Mouse (Mus musculus): ENCODE measurements at regions not wholly inside any gene's neighbourhood (a gene's known extent, or its start where the extent isn't known, plus 50 kb on each side); places are given as distances from the start of the nearest gene placed in this dataset.

DNA sequence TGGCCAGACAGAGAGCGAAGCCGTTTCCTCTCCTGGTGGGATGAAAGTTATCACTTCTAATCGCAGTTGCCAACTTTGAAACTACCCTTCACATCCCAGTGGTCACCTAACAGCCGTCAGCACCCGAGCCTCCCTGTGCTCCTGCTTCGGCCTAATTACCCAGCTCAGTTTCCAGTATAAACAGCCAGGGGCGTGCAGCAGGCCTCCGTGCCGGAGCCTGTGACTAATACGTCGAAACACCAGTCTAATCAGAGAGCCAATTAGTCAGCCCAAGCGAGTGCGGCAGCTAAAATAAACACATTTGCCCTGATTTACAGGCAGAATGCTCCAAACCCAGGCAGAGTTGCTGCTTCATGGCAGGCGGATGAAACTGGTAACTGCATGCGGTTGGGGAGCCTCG is 312.1 kb upstream of the Zdhhc25 start:
- 57% methylated on average over 16 of the region's 16 CpGs for WGBS
- no peaks in the 10 kb centered on the region for H3K36me3 ChIP-seq (replicated peaks)
- H3K9me3 ChIP-seq, result no peaks in the 10 kb centered on the region
- H3K4me1 ChIP-seq, result peaks cover 22% of the 10 kb centered on the region
- no peak for DNase-seq (ENCODE audit: extremely low spot score, low spot score)
- no peak overlapping the region for H3K27ac ChIP-seq
- peaks cover 17% of the 10 kb centered on the region for H3K27me3 ChIP-seq (ENCODE audit: poor library complexity, severe bottlenecking)
- no peak overlapping the region for H3K4me3 ChIP-seq

DNA sequence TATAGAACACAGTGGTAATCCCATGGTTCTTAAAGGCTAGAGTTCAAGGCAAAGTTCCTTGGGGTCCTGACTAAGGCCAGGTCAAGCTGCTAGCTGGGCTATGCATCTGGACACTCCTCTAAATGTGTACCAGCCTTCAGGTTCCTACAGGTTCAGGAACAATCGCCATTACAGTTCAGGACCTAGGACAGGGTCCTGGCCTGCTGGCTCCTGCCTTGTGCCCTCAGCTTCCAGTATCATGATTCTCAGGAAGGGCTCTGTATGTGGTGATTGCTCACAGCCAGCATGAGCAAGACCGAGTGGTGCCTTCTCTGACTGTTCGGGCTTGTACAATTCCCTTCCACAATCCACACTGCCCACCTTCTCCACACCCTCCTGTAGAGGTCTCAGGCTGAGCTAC is 311.4 kb upstream of the Zdhhc25 start:
- peaks cover 17% of the 10 kb centered on the region for H3K27me3 ChIP-seq (ENCODE audit: poor library complexity, severe bottlenecking)
- no peak for DNase-seq (ENCODE audit: extremely low spot score, low spot score)
- no peaks in the 10 kb centered on the region for H3K9me3 ChIP-seq
- H3K27ac ChIP-seq, result no peak overlapping the region
- no peaks in the 10 kb centered on the region for H3K36me3 ChIP-seq (replicated peaks)
- no peak overlapping the region for H3K4me3 ChIP-seq
- 63% methylated on average over 3 of the region's 3 CpGs for WGBS
- peaks cover 22% of the 10 kb centered on the region for H3K4me1 ChIP-seq

DNA sequence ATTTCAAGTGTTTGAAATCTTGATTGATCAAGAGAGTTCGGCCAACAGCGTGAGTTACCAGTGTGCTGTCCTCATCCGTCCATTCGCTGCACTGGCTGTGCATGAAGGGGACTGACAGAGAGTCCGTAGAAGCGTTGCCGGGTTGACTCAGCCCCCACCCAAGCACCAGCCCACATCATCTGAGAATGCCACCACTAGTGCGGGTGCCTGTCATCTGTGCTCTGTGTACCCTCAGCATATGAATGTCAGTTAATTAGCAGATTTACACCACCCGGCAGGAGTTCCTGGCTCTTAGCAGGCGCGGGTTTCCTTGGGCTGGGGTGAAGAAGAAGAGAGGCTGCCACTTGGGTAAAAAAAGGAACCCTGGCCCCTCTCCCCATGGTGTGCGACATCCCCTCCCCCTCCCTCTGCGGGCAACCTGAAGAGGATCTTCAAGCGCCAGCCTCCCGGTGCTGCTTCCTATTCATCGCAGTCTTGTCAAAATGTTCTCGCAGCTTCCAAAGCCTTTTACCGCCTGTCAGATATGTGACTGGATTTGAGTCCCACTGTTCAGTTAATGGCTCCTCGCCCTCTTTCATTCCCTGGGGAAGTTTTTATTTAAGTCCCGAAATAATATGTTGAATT is 309.2 kb upstream of the Zdhhc25 start:
- Histone ChIP-seq H3K36me3 (replicated peaks) (no peaks in the 10 kb centered on the region), H3K27me3 (ENCODE audit: poor library complexity, severe bottlenecking) (peaks cover 17% of the 10 kb centered on the region), H3K4me3 (no peak overlapping the region), H3K4me1 (peaks cover 22% of the 10 kb centered on the region), H3K9me3 (no peaks in the 10 kb centered on the region), H3K27ac (no peak overlapping the region)
- WGBS, result 21% methylated on average over 20 of the region's 20 CpGs
- no peak for DNase-seq (ENCODE audit: extremely low spot score, low spot score)

DNA sequence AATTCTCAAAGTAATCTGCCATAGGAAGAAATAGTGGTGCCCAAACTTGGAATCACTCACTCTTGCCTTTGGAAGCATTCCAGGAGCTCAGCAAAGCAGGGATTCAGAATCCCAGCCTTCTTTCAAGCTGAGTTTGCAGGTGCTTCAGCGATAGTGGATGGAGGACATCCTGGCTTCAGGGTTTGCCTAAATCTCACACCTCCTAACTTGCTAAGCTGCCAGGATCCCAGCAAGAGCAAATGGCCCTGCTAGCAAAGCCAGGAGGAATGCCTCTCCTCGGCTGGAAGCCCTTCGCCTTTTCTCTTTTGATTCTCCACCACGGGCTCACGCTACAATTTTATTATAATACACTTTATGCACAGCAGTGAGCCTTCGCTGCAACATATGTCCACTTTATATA is 301.0 kb upstream of the Zdhhc25 start:
- Histone ChIP-seq H3K36me3 (replicated peaks) (no peaks in the 10 kb centered on the region), H3K4me3 (no peak overlapping the region), H3K4me1 (peaks cover 13% of the 10 kb centered on the region; the same call in 1 of the 2 replicates), H3K9me3 (no peaks in the 10 kb centered on the region), H3K27me3 (ENCODE audit: poor library complexity, severe bottlenecking) (no peaks in the 10 kb centered on the region), H3K27ac (no peak overlapping the region)
- DNase-seq (ENCODE audit: extremely low spot score, low spot score), result no peak
- WGBS, result 81% methylated on average over 6 of the region's 6 CpGs

DNA sequence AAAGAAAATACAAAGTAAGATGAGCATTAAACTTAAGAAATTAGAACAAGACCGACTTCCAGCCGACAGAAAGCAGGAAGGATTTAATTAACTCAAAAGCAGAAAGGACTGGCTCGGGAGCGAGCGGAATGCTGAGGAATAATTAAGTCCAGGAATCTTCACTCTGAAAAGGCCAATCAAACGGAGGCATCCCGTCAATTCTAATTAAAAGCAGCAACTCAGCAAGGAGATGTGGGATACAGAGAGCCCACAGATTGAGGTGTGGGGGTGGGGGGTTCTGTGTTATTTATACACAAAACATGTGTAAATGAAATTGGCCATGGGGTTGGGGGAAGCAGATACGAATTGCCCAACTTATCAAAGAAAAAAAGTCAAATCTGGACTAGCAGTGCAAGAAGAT is 288.9 kb upstream of the Zdhhc25 start:
- WGBS, result 9% methylated on average over 8 of the region's 8 CpGs
- Histone ChIP-seq H3K27me3 (ENCODE audit: poor library complexity, severe bottlenecking) (peaks cover 5% of the 10 kb centered on the region; the same call in 1 of the 2 replicates), H3K36me3 (replicated peaks) (no peaks in the 10 kb centered on the region), H3K4me1 (peaks cover 39% of the 10 kb centered on the region), H3K4me3 (no peak overlapping the region), H3K27ac (peak overlapping the region; percentile 51; the same call in 1 of the 2 replicates), H3K9me3 (no peaks in the 10 kb centered on the region)
- no peak for DNase-seq (ENCODE audit: extremely low spot score, low spot score)

DNA sequence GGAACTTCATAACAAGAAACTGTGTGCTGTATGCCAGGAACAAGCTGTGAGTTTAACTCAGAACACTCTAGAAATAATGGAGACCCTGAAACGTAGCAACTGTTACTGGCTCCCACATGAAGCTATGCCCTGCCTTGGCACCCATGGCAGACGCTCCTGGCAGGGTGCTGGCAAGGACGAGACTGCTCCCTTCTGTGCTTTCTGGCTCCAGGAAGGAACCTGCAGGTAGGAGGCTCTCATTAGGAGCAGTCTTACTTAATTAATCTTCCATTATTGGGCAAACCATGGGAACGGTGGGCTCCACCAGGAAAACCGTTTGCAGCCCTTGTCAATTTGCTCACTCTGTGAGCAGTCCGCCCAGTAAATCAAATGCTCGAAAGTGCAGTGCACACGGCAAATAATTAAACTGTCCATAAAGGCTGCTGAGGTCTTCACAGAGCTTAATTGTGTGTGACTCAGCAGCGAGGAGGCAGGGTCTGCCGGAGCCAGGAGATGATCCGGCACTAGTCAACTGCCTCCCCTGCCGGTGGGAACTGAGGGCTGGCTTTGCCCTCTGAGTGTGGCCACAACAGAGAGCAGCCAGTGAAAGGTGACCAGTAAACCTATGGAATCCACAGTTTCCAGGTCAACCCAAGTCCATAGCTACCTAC is 285.2 kb upstream of the Zdhhc25 start:
- no peak for DNase-seq (ENCODE audit: extremely low spot score, low spot score)

DNA sequence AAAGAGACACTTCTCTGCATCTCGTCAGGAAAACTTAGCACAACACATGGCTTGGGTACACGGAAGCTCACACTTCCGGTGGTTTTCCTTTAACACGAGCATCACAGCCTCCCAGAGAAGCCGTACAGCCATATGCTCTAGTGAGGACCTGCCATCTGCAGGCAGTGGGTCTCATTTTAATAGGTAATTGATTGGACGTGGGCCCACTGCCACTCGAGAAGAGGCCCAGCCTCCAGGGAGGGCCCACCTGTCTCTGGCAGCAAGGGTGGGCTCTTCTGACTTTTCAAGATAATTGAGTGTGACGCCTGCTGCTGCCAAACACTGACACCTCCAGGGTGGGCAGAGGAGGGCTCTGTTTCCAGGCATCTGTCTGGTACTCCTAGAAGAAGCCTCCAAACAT is 282.1 kb upstream of the Zdhhc25 start:
- H3K4me1 ChIP-seq, result peaks cover 27% of the 10 kb centered on the region
- H3K36me3 ChIP-seq (replicated peaks), result no peaks in the 10 kb centered on the region
- H3K9me3 ChIP-seq, result no peaks in the 10 kb centered on the region
- 0 out of 2 replicates have a peak overlapping the region, but pooled peaks have one; percentile 21 for H3K27ac ChIP-seq
- H3K4me3 ChIP-seq, result no peak overlapping the region
- 65% methylated on average over 8 of the region's 8 CpGs for WGBS
- H3K27me3 ChIP-seq (ENCODE audit: poor library complexity, severe bottlenecking), result peaks cover 11% of the 10 kb centered on the region; the same call in 1 of the 2 replicates
- DNase-seq (ENCODE audit: extremely low spot score, low spot score), result no peak

More for the DNA sequence above, 285.2 kb upstream of the Zdhhc25 start:
- no peak overlapping the region for H3K4me3 ChIP-seq
- H3K4me1 ChIP-seq, result peaks cover 49% of the 10 kb centered on the region
- peak overlapping the region; percentile 51 for H3K27ac ChIP-seq
- WGBS, result 53% methylated on average over 12 of the region's 12 CpGs
- no peaks in the 10 kb centered on the region for H3K9me3 ChIP-seq
- no peaks in the 10 kb centered on the region for H3K36me3 ChIP-seq (replicated peaks)
- H3K27me3 ChIP-seq (ENCODE audit: poor library complexity, severe bottlenecking), result peaks cover 11% of the 10 kb centered on the region; the same call in 1 of the 2 replicates

DNA sequence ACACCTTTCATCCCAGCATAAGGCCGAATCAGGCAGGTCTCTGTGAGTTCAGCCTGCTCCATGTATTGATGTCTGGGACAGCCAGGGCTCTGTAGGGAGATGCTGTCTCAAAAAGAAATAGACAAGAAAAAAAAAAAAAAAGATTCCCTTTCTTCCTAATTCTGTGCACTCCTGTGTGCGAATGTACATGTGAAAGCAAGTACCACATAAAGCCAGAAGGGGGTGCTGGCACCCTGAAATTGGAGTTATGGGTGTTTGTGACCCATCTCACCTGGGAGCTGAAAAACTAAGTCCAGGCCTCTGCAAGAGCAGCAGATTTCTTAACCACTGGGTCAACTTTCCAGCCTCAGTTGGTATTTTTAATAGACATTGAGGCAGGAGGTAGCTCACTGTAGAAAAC is 280.6 kb upstream of the Zdhhc25 start:
- peaks cover 23% of the 10 kb centered on the region for H3K4me1 ChIP-seq
- H3K9me3 ChIP-seq, result no peaks in the 10 kb centered on the region
- peaks cover 6% of the 10 kb centered on the region; the same call in 1 of the 2 replicates for H3K27me3 ChIP-seq (ENCODE audit: poor library complexity, severe bottlenecking)
- no peaks in the 10 kb centered on the region for H3K36me3 ChIP-seq (replicated peaks)
- DNase-seq (ENCODE audit: extremely low spot score, low spot score), result no peak
- 74% methylated on average over 2 of the region's 2 CpGs for WGBS
- no peak overlapping the region for H3K4me3 ChIP-seq
- H3K27ac ChIP-seq, result no peak overlapping the region

DNA sequence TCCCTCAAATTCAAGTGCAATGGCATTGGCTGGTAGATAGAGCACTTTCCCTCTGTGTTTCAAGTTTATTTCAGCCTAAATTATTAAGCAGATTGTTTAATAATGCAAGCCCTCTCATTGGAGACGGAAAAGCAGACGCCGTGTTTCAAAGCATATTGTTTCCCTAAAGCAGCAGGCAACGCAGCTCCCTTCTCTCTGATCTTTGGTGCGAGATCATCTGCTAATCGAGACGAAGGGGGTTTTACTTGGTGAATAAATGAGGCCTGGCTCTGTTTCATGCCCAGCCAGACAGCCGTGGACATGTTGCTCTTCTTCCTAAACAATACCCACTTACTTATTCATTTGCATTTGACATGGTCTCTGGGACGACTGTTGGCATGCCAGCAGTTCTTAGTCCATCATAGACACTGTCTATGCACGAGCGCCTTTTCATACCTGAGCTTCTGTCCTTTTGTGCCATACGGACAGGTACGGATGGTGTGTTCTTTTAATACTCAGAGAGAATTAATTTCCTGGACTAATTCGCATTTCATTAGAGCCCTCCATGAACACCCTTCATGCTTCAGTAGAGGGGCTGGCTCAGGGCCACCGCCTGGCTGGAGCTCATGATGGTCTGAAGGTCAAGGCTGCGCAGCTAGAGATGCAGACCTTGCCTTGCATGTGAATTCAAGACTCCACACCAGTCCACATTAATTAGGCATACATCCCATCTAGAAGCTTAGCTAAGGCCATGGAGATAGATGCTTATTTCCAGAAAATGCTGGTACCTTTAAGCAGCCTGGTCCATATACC is 276.3 kb upstream of the Zdhhc25 start:
- Histone ChIP-seq H3K27ac (no peak overlapping the region), H3K4me1 (no peaks in the 10 kb centered on the region), H3K27me3 (ENCODE audit: poor library complexity, severe bottlenecking) (no peaks in the 10 kb centered on the region), H3K4me3 (no peak overlapping the region), H3K9me3 (no peaks in the 10 kb centered on the region), H3K36me3 (replicated peaks) (no peaks in the 10 kb centered on the region)
- 90% methylated on average over 16 of the region's 16 CpGs for WGBS
- DNase-seq (ENCODE audit: extremely low spot score, low spot score), result no peak

DNA sequence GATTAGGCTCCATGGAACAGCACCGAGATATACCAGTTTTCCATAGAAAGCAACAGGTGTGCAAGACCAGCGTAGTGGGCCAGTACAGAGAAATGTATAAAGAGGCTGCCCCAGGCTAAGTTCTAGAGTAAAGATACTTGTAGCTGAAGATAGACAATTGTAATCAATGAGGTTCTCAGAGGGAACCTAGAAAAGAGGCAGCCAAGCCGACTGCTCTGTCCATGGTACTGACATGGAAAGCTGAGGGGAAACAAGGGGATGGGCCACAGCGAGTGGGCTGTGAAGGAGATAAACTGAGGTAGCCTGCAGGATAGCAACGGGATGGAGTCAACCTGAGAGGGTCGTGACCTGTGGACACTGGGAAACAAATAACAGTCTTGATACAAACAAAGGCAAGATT is 275.0 kb upstream of the Zdhhc25 start:
- DNase-seq (ENCODE audit: extremely low spot score, low spot score), result no peak
- Histone ChIP-seq H3K4me3 (no peak overlapping the region), H3K27ac (no peak overlapping the region), H3K9me3 (no peaks in the 10 kb centered on the region), H3K27me3 (ENCODE audit: poor library complexity, severe bottlenecking) (no peaks in the 10 kb centered on the region), H3K36me3 (replicated peaks) (no peaks in the 10 kb centered on the region), H3K4me1 (no peaks in the 10 kb centered on the region)
- 58% methylated on average over 6 of the region's 6 CpGs for WGBS

DNA sequence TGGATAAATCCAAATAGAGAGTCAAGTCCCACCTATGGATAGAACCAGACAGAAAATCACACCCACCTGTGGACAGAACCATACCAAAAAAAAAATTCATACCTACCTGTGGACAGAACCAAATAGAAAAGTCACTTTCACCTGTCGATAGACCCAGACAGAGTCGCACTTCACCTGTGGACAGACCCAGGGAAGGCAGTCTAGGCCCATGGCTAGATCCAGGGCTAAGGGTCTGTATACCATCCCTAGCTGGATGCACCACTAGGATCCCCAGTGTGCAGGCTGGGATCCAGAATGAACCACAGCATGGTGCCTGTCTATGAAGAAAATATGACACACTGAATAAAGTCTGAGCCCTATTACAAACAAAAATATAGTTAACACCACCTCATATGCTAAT is 246.9 kb upstream of the Zdhhc25 start:
- Histone ChIP-seq H3K4me1 (peaks cover 10% of the 10 kb centered on the region; the same call in 1 of the 2 replicates), H3K4me3 (no peak overlapping the region), H3K36me3 (replicated peaks) (no peaks in the 10 kb centered on the region), H3K9me3 (no peaks in the 10 kb centered on the region), H3K27ac (no peak overlapping the region), H3K27me3 (ENCODE audit: poor library complexity, severe bottlenecking) (no peaks in the 10 kb centered on the region)
- 87% methylated on average over 2 of the region's 2 CpGs for WGBS
- DNase-seq (ENCODE audit: extremely low spot score, low spot score), result no peak

DNA sequence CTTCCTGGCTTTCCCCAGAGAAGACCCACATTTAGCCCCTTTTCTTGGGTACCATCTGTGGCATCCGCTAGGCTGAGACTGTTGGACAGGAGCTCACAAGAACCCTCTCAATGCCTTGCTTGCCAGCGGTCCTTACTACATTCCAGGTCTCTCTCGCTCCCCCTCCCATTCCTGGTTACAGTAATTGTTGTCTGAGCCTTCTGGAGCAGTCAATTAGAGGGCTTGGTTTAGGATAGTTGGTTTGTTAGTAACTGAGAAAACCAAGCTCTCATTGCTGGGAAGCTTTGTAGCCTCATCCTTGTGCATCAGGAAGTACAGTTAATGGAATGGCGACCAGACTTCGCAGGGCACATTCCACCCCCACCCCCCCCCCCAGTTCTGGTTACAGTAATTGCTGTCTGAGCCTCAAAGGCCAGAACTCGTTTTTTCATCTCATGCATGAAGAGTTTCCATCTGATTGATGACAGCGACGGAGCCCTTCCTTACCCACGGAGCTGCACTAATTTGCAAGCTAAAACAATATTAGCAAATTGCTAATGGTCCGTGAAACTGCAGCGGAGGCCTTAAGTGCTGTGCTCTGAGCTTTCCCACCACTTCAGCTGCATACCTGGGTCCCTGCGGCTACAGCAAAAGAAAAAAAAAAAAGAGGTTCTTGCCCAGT is 239.6 kb upstream of the Zdhhc25 start:
- Histone ChIP-seq H3K27me3 (ENCODE audit: poor library complexity, severe bottlenecking) (no peaks in the 10 kb centered on the region), H3K27ac (no peak overlapping the region)
- WGBS, result 55% methylated on average over 12 of the region's 12 CpGs

More for the DNA sequence above, 239.6 kb upstream of the Zdhhc25 start:
- Histone ChIP-seq H3K4me3 (no peak overlapping the region), H3K4me1 (peaks cover 31% of the 10 kb centered on the region), H3K9me3 (no peaks in the 10 kb centered on the region), H3K36me3 (replicated peaks) (no peaks in the 10 kb centered on the region)
- no peak for DNase-seq (ENCODE audit: extremely low spot score, low spot score)
